Mouse (Mus musculus) MEL (cell line): ENCODE data around the gene Bcan. TPM values are rescaled to one million over a fixed set of nuclear protein-coding genes. Genes with fewer than 3 reads are reported as not detected.

Experiments used
- DNase-seq: peaks from one replicate; pipeline ENCODE4 v3.0.0; 2011; ENCODE audit warnings: low read depth, low spot score
- H3K27ac ChIP-seq: 2 replicates; pipeline ENCODE4 v1.5.1; 2012; ENCODE audit warnings: low read depth, mild to moderate bottlenecking, control low read depth, low read length, moderate library complexity; ENCODE audit not compliant: control insufficient read depth
- H3K27me3 ChIP-seq, 2 experiments: fragments of 150-350 bp in 1 of 2; sonication (generic) in 1 of 2; 2 replicates each; pipeline ENCODE4 v1.6.1; 2012; ENCODE audit warnings: low read length in 2 of 2, mild to moderate bottlenecking in 2 of 2, improper control_type of control experiment in 1 of 2, moderate library complexity in 1 of 2; ENCODE audit not compliant: insufficient read depth in 2 of 2, control insufficient read depth in 1 of 2
- H3K36me3 ChIP-seq, 2 experiments: 2 replicates each; pipeline ENCODE4 v1.6.1; 2012 to 2014; ENCODE audit warnings: low read length in 2 of 2, improper control_type of control experiment in 1 of 2, inconsistent platforms in 1 of 2, mild to moderate bottlenecking in 1 of 2; ENCODE audit not compliant: insufficient read depth in 2 of 2, control insufficient read depth in 1 of 2
- H3K4me1 ChIP-seq, 2 experiments: fragments of 150-350 bp in 1 of 2; sonication (generic) in 1 of 2; 2 replicates each; pipeline ENCODE4 v1.6.1; 2012; ENCODE audit warnings: low read length in 2 of 2, improper control_type of control experiment in 1 of 2, mild to moderate bottlenecking in 1 of 2; ENCODE audit not compliant: insufficient read depth in 2 of 2, control insufficient read depth in 1 of 2
- H3K4me3 ChIP-seq, 2 experiments: fragments of 150-350 bp in 1 of 2; sonication (generic) in 1 of 2; 2 replicates each; pipeline ENCODE4 v1.5.1; 2012; ENCODE audit warnings: low read depth in 2 of 2, low read length in 2 of 2, mild to moderate bottlenecking in 2 of 2, moderate library complexity in 2 of 2, control low read depth in 1 of 2, improper control_type of control experiment in 1 of 2; ENCODE audit not compliant: control insufficient read depth in 1 of 2, insufficient read depth in 1 of 2
- H3K79me2 ChIP-seq: 2 replicates; pipeline ENCODE4 v1.6.1; 2012; ENCODE audit warnings: mild to moderate bottlenecking, low read length, moderate library complexity; ENCODE audit not compliant: control insufficient read depth, poor library complexity, insufficient read depth
- H3K9ac ChIP-seq: 2 replicates; pipeline ENCODE4 v1.6.1; 2012; ENCODE audit warnings: low read depth, mild to moderate bottlenecking, control low read depth, low read length, moderate library complexity; ENCODE audit not compliant: control insufficient read depth, poor library complexity, severe bottlenecking
- H3K9me3 ChIP-seq: fragments of 150-350 bp; sonication (generic); replicated peaks from 2 replicates; pipeline ENCODE4 v1.6.1; 2012; ENCODE audit warnings: mild to moderate bottlenecking, low read length, improper control_type of control experiment, moderate library complexity; ENCODE audit not compliant: insufficient read depth
- CHD2 ChIP-seq: IDR thresholded peaks from 2 replicates; pipeline ENCODE4 v1.6.1; 2011; ENCODE audit warnings: low read length, improper control_type of control experiment
- ELF1 ChIP-seq: IDR thresholded peaks from 2 replicates; pipeline ENCODE4 v1.6.1; 2014; ENCODE audit warnings: low read depth, mild to moderate bottlenecking, inconsistent platforms, low read length, improper control_type of control experiment, moderate library complexity
- EP300 ChIP-seq, 2 experiments: IDR thresholded peaks; 2 replicates each; pipeline ENCODE4 v1.6.1; 2011; ENCODE audit warnings: improper control_type of control experiment in 2 of 2, low read length in 2 of 2, low read depth in 1 of 2, mild to moderate bottlenecking in 1 of 2
- ETS1 ChIP-seq: IDR thresholded peaks from 2 replicates; pipeline ENCODE4 v1.6.1; 2012; ENCODE audit warnings: low read depth, mild to moderate bottlenecking, inconsistent platforms, low read length, improper control_type of control experiment, moderate library complexity
- GATA1 ChIP-seq: IDR thresholded peaks from 2 replicates; pipeline ENCODE4 v1.6.1; 2011; ENCODE audit warnings: low read depth, low read length, improper control_type of control experiment
- KAT2A ChIP-seq: conservative IDR thresholded peaks from 2 replicates; pipeline ENCODE4 v1.6.1; 2012; ENCODE audit warnings: low read depth, low read length, improper control_type of control experiment, inconsistent platforms
- MAFK ChIP-seq: IDR thresholded peaks from 2 replicates; pipeline ENCODE4 v1.6.1; 2011; ENCODE audit warnings: low read depth, mild to moderate bottlenecking, low read length, improper control_type of control experiment, borderline replicate concordance
- MAZ ChIP-seq: IDR thresholded peaks from 2 replicates; pipeline ENCODE4 v1.6.1; 2012; ENCODE audit warnings: low read depth, mild to moderate bottlenecking, inconsistent platforms, low read length, improper control_type of control experiment
- MYB ChIP-seq: IDR thresholded peaks from 2 replicates; pipeline ENCODE4 v1.6.1; 2011; ENCODE audit warnings: mild to moderate bottlenecking, low read depth, low read length, improper control_type of control experiment
- NELFE ChIP-seq: IDR thresholded peaks from 2 replicates; pipeline ENCODE4 v1.6.1; 2011; ENCODE audit warnings: low read depth, low read length, improper control_type of control experiment
- POLR2AphosphoS2 ChIP-seq: IDR thresholded peaks from 2 replicates; pipeline ENCODE4 v1.6.1; 2011; ENCODE audit warnings: low read length, improper control_type of control experiment
- POLR2AphosphoS5 ChIP-seq: IDR thresholded peaks from 2 replicates; pipeline ENCODE4 v1.6.1; 2012; ENCODE audit warnings: low read depth, borderline replicate concordance, mild to moderate bottlenecking, inconsistent platforms, low read length, moderate library complexity, mixed read lengths
- RAD21 ChIP-seq: IDR thresholded peaks from 2 replicates; pipeline ENCODE4 v1.6.1; 2011; ENCODE audit warnings: mild to moderate bottlenecking, low read depth, low read length, improper control_type of control experiment
- SIN3A ChIP-seq: IDR thresholded peaks from 2 replicates; pipeline ENCODE4 v1.6.1; 2012; ENCODE audit warnings: low read length, improper control_type of control experiment, inconsistent platforms
- SMC3 ChIP-seq: IDR thresholded peaks from 2 replicates; pipeline ENCODE4 v1.6.1; 2011; ENCODE audit warnings: low read depth, low read length, improper control_type of control experiment
- TBP ChIP-seq: IDR thresholded peaks from 2 replicates; pipeline ENCODE4 v1.8.0; 2011; ENCODE audit warnings: low read depth, low read length, improper control_type of control experiment
- UBTF ChIP-seq: IDR thresholded peaks from 2 replicates; pipeline ENCODE4 v1.6.1; 2012; ENCODE audit warnings: low read depth, mild to moderate bottlenecking, inconsistent platforms, low read length, improper control_type of control experiment, moderate library complexity, borderline replicate concordance; ENCODE audit not compliant: insufficient read depth
- USF2 ChIP-seq, 2 experiments: IDR thresholded peaks; 2 replicates each; pipeline ENCODE4 v1.6.1; 2011 to 2012; ENCODE audit warnings: improper control_type of control experiment in 2 of 2, low read length in 2 of 2, borderline replicate concordance in 1 of 2, inconsistent platforms in 1 of 2, low read depth in 1 of 2, mild to moderate bottlenecking in 1 of 2; ENCODE audit not compliant: insufficient read depth in 1 of 2
- ZC3H11A ChIP-seq: IDR thresholded peaks from 2 replicates; pipeline ENCODE4 v1.6.1; 2012; ENCODE audit warnings: low read depth, mild to moderate bottlenecking, inconsistent platforms, low read length, improper control_type of control experiment
- ZMIZ1 ChIP-seq: IDR thresholded peaks from 2 replicates; pipeline ENCODE4 v1.6.1; 2012; ENCODE audit warnings: low read depth, mild to moderate bottlenecking, inconsistent platforms, low read length, improper control_type of control experiment, moderate library complexity
- ZNF384 ChIP-seq: IDR thresholded peaks from 2 replicates; pipeline ENCODE4 v1.6.1; 2012; ENCODE audit warnings: low read depth, mild to moderate bottlenecking, inconsistent platforms, low read length, improper control_type of control experiment
- polyA plus RNA-seq, 2 experiments: library from polyadenylated mRNA; stranded (reverse) in 1 of 2; unstranded in 1 of 2; fragments of >175 nt in 1 of 2; fragments of >200 nt in 1 of 2; gene quantifications; 2 replicates each; pipeline versions ENCODE4 v1.2.1 to v1.2.4; 2012; ENCODE audit warnings: low replicate concordance in 2 of 2, low read depth in 1 of 2; ENCODE audit not compliant: insufficient read length in 2 of 2, insufficient read depth in 1 of 2, missing spikeins in 1 of 2
- total RNA-seq: library from RNA; depleted of rRNA; stranded (reverse); fragments of 300-350 nt; gene quantifications from 2 replicates; pipeline ENCODE4 v1.2.3, GENCODE M21; 2012

Gene Bcan
- total and polyA plus RNA-seq, 3 experiments: not detected

- no peak for DNase-seq
- Histone ChIP-seq H3K9me3 (no peaks in the 10 kb centered on the region), H3K79me2 (no peaks in the 10 kb centered on the region), H3K27me3 (peaks cover under 1 to 7% of the 10 kb centered on the region in 2 experiments; a peak in 3 of 4 replicates), H3K4me3 (no peak overlapping the region), H3K36me3 (no peaks in the 10 kb centered on the region; a peak in 1 of 4 replicates), H3K9ac (no peak overlapping the region), H3K4me1 (no peaks in the 10 kb centered on the region; a peak in 2 of 4 replicates), H3K27ac (no peak overlapping the region)
- TF ChIP-seq ZMIZ1 (no peak), ETS1 (no peak), MAZ (no peak), ZNF384 (no peak)
Measured at GRCm38 (mm10) chr3:87984094-87984493, 15.9 kb downstream of the Bcan start.

DNA sequence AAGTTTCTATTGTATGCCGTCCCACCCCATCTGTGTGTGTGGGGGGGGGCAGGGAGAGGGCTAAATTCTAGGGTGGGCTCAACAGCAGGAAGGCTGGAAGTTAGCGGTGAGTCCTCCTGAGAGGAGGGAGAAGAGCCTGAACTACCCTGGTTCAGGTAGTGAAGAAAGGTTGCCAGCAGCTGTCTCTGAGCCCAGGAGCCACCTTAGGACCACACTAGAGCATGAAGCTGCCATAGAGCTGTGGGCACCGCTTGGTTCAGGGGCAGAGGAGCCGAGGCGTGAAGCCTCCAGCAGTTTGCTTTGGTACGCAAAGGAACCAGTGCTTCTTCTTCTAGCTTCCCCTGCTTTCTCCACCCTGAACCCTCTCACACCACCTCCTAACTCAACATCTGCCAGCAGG lies 16.4 kb downstream of the Bcan start:
- H3K27me3 ChIP-seq: peaks cover 2 to 9% of the 10 kb centered on the region in 2 experiments; a peak in 3 of 4 replicates
- TF ChIP-seq GATA1: no peak
- TF ChIP-seq RAD21: no peak
- no peak for TF ChIP-seq MAZ
- no peak for TF ChIP-seq MAFK
- no peak for TF ChIP-seq EP300 (IDR thresholded peaks at IDR 0.05; ENCODE audit: low read depth in 1 of 2, low read length in 2 of 2)
- no peak for TF ChIP-seq UBTF
- no peak for TF ChIP-seq POLR2AphosphoS5
- no peak for TF ChIP-seq USF2 (IDR thresholded peaks at IDR 0.05; ENCODE audit: borderline replicate concordance in 1 of 2, insufficient read depth in 1 of 2, low read depth in 1 of 2, low read length in 2 of 2)
- no peak for TF ChIP-seq ELF1
- no peak for TF ChIP-seq TBP
- no peak for TF ChIP-seq ETS1
- TF ChIP-seq MYB: no peak
- no peak for TF ChIP-seq NELFE
- TF ChIP-seq SMC3: no peak
- no peak for TF ChIP-seq SIN3A
- no peak for TF ChIP-seq ZC3H11A
- no peak for TF ChIP-seq POLR2AphosphoS2
- no peak for TF ChIP-seq CHD2
- TF ChIP-seq KAT2A: no peak
- TF ChIP-seq, all 39 proteins: peak for 0
- Histone ChIP-seq H3K79me2 (no peaks in the 10 kb centered on the region), H3K36me3 (no peaks in the 10 kb centered on the region; a peak in 1 of 4 replicates), H3K27ac (no peak overlapping the region), H3K9ac (no peak overlapping the region), H3K9me3 (no peaks in the 10 kb centered on the region), H3K4me1 (no peaks in the 10 kb centered on the region; a peak in 2 of 4 replicates), H3K4me3 (peak overlapping the region; percentile 9 to 38; a peak in 3 of 4 replicates)
- no peak for DNase-seq
